Mouse (Mus musculus) cortical plate, adult 2 months (tissue): Measurements from ENCODE around the gene Lrrc20.

ENCODE experiments used
- CTCF ChIP-seq: fragments of 200-500 bp; IDR thresholded peaks from 2 replicates; pipeline ENCODE4 v1.5.1; 2011; ENCODE audit warnings: mild to moderate bottlenecking, control low read depth, low read length; ENCODE audit not compliant: insufficient read depth; ENCODE audit errors: extremely low read depth
- POLR2A ChIP-seq: fragments of 200-500 bp; IDR thresholded peaks from 2 replicates; pipeline ENCODE4 v1.6.1; 2011; ENCODE audit warnings: mild to moderate bottlenecking, low read length, control low read depth; ENCODE audit not compliant: insufficient read depth; ENCODE audit errors: extremely low read depth

- TF ChIP-seq CTCF (no peak), POLR2A (no peak)
Observed at GRCm38 (mm10) chr10:61530936-61531335, 55.3 kb downstream of the Lrrc20 start.
